Mouse (Mus musculus) cerebellum, adult 2 months (tissue): ENCODE measurements around the gene Arl4d.
"Not testable (repeated sequence)": the region's sequence is repeated elsewhere in the genome, so short reads cannot be mapped to it uniquely, and the experiment has no call there.

Experiments used
- CTCF ChIP-seq: fragments of 200-500 bp; IDR thresholded peaks from 2 replicates; pipeline ENCODE4 v1.5.1; 2011; ENCODE audit warnings: low read depth, mild to moderate bottlenecking, control low read depth, low read length, moderate library complexity, borderline replicate concordance; ENCODE audit not compliant: insufficient read depth
- POLR2A ChIP-seq: fragments of 200-500 bp; IDR thresholded peaks from 2 replicates; pipeline ENCODE4 v1.6.1; 2011; ENCODE audit warnings: low read length, control low read depth, borderline replicate concordance; ENCODE audit not compliant: insufficient read depth

DNA sequence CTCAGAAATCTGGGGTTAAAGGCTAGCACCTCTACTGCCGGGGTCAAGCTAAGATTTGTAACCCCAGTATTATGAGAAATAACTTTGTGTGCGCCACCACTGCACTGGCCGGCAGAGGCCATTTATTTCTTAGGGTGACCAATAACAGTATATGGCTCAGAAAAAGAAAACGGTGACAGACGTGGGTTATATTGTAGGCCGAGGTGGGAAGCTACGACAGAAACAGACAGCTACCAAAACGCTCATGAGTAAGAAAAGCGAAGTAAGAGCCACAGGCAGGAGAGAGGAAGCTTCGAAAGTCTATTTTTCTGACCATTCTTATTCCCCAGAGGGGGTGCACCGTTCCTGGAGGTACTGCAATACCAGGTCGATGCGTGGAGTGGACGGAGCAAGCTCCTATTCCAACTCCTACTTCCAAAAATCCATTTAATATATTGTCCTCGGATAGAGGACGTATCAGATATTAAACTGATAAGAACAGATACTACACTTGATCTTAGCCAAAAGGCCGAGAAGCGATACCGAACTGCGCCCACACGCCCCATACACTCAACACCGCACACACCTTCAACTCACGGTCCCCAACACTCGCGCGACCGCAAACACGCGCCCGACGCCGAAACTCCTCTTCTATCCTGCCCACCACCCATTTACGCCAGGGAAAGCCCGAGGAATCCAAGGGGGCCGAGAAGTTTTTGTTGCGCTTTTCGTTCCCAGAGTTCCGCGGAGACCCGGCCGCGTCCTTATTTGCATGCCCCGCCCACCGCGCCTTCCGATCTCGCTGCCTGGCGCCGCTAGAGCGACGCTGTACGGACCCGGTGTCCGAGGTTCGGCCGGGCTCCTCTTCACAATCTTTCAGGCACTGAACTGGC, 19.7 kb upstream of the Arl4d start:
- peak; percentile 53; the same call in 1 of the 2 replicates for TF ChIP-seq POLR2A
- TF ChIP-seq CTCF: not testable (repeated sequence)
